Mouse (Mus musculus) kidney, embryonic 15.5 days (tissue): ENCODE measurements at regions not wholly inside any gene's neighbourhood (a gene's known extent, or its start where the extent isn't known, plus 50 kb on each side); places are given as distances from the start of the nearest gene placed in this dataset.

Experiments used
- ATAC-seq: fragments of 200-750 bp; cut with Nextera tagmentation; replicated peaks from 2 replicates; pipeline ENCODE4 v1.8.0; 2017; ENCODE audit warnings: moderate TSS enrichment; ENCODE audit not compliant: low FRiP score
- H3K27ac ChIP-seq: fragments of 300-500 bp; sonication (generic); 2 replicates; pipeline ENCODE4 v1.5.1; 2015; ENCODE audit warnings: mild to moderate bottlenecking, inconsistent platforms
- H3K27me3 ChIP-seq: fragments of 300-500 bp; sonication (generic); 2 replicates; pipeline ENCODE4 v1.6.1; 2015; ENCODE audit warnings: inconsistent platforms
- H3K36me3 ChIP-seq: fragments of 300-500 bp; sonication (generic); 2 replicates; pipeline ENCODE4 v1.6.1; 2015; ENCODE audit warnings: inconsistent platforms
- H3K4me1 ChIP-seq: fragments of 300-500 bp; sonication (generic); 2 replicates; pipeline ENCODE4 v1.6.1; 2015; ENCODE audit warnings: inconsistent platforms
- H3K4me2 ChIP-seq: fragments of 300-500 bp; sonication (generic); 2 replicates; pipeline ENCODE4 v1.6.1; 2015; ENCODE audit warnings: moderate library complexity, mild to moderate bottlenecking, inconsistent platforms
- H3K4me3 ChIP-seq: fragments of 300-500 bp; sonication (generic); replicated peaks from 2 replicates; pipeline ENCODE4 v1.5.1; 2015; ENCODE audit warnings: mild to moderate bottlenecking, inconsistent platforms
- H3K9ac ChIP-seq: fragments of 300-500 bp; sonication (generic); 2 replicates; pipeline ENCODE4 v1.6.1; 2015; ENCODE audit warnings: mild to moderate bottlenecking, inconsistent platforms
- H3K9me3 ChIP-seq: fragments of 300-500 bp; sonication (generic); replicated peaks from 2 replicates; pipeline ENCODE4 v1.6.1; 2016; ENCODE audit warnings: inconsistent platforms
- WGBS: fragments of 180-500 bp; shearing (Covaris S2); methylation state at CpG from one replicate; pipeline ENCODE4 v1.1.7; 2015; ENCODE audit warnings: mixed read lengths; 5-methylcytosine and 5-hydroxymethylcytosine counted together

DNA sequence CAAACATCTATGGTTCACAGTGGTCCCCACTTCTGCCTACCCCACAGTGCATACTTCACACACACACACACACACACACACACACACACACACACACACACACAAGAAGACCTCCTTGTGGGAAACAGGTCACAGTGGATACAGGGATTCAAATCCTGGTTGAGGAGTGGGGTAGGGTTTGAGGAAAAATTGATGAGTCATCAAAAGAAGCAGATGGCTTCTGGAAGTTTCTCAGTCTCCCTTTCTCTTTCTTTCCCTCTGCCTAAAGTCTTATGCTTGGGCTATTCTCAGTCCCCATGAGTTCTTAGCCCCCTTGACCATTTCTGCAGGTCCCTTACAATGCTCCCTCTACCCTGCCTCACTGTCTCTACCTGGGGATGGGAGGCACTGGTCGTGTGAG, 56.4 kb downstream of the Rassf10 start:
- Histone ChIP-seq H3K36me3 (no peaks in the 10 kb centered on the region), H3K4me1 (no peaks in the 10 kb centered on the region), H3K4me2 (no peak overlapping the region), H3K27me3 (no peaks in the 10 kb centered on the region), H3K27ac (no peak overlapping the region), H3K9me3 (no peaks in the 10 kb centered on the region), H3K4me3 (no peak overlapping the region), H3K9ac (no peak overlapping the region)
- WGBS: 83% methylated on average over 1 of the region's 1 CpGs
- ATAC-seq: no peak

DNA sequence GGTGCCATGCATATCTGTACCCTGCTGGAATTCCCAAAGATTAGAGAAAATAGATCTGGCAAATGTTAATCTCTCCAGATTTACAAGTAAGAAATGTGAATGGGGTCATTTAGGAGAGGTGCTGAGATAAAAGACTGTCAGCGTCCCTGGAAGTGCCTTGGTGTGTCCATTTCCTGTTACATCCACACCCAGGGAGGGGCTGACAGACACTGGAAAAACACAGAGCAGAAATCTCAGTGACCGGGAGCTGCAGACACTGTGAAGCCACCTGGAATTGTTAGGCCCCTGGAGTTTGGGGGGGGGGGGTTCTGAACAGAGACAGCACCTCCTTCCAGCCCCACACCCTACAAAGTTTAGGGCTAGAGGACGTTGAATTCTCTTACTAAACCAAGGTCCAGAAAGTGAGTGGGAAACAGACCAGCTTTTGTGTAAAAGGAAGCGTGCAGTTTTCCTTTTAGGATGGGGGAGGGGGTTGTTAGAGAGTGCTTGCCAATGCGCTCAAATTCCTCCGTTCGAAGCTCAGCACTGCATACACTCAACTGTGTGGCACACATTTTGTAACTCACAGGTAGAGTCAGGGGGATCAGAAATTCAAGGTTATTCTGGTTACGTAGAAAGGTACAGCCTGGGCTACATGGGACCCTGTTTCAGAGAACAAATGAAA, 63.5 kb downstream of the Rassf10 start:
- Histone ChIP-seq H3K4me3 (no peak overlapping the region), H3K4me2 (no peak overlapping the region), H3K9ac (no peak overlapping the region), H3K36me3 (no peaks in the 10 kb centered on the region), H3K4me1 (peaks cover 8% of the 10 kb centered on the region), H3K27me3 (no peaks in the 10 kb centered on the region), H3K27ac (no peak overlapping the region), H3K9me3 (no peaks in the 10 kb centered on the region)
- WGBS: 38% methylated on average over 8 of the region's 8 CpGs
- no peak for ATAC-seq

DNA sequence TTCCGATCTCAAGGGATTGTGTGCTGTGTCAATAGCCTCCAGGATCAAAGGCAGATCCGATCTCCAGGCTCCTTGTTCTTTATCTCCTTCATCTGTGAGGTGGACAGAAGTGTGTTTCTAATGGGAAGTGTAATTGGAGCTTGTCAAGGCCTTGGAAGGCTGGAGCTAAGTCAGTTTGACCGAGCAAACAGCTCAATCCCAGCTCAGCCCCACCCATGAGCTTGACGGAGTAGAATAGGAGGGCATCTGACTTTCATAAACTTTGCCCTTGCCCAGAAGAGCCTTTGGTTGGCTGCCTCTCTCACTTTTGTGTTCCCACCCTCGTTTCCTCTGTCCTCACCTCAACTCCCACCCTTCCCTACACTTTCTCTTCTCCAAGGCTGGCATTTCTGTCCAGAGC, 67.7 kb downstream of the Rassf10 start:
- 34% methylated on average over 5 of the region's 5 CpGs for WGBS
- H3K4me1 ChIP-seq: peaks cover 8% of the 10 kb centered on the region
- no peak overlapping the region for H3K27ac ChIP-seq
- H3K27me3 ChIP-seq: no peaks in the 10 kb centered on the region
- H3K9me3 ChIP-seq: no peaks in the 10 kb centered on the region
- no peak overlapping the region for H3K9ac ChIP-seq
- ATAC-seq: no peak
- H3K4me2 ChIP-seq: no peak overlapping the region
- no peak overlapping the region for H3K4me3 ChIP-seq
- no peaks in the 10 kb centered on the region for H3K36me3 ChIP-seq

DNA sequence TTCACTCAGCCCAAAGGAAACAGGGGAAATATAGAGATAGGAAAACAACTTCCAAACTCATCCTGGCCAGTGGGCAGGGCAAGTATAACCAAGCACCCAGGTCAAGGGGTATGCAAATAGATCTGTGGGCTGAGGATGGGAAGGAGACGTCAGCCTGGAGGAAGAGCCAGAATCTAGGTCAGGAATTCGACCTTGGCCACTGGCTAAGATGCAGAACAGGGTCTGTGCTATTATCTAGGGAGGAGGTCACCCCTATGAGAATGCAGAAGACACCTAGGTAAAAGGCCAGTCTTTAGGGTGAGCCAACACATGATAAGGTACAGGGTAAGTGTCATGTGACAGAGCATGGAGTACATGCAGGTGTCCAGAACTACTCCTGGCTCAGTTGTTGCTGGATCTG, 68.8 kb downstream of the Rassf10 start:
- ATAC-seq: no peak
- Histone ChIP-seq H3K4me1 (peaks cover 2% of the 10 kb centered on the region), H3K27me3 (no peaks in the 10 kb centered on the region), H3K36me3 (no peaks in the 10 kb centered on the region), H3K9me3 (no peaks in the 10 kb centered on the region), H3K4me3 (no peak overlapping the region), H3K27ac (no peak overlapping the region), H3K4me2 (no peak overlapping the region), H3K9ac (no peak overlapping the region)
- WGBS: 23% methylated on average over 2 of the region's 2 CpGs

DNA sequence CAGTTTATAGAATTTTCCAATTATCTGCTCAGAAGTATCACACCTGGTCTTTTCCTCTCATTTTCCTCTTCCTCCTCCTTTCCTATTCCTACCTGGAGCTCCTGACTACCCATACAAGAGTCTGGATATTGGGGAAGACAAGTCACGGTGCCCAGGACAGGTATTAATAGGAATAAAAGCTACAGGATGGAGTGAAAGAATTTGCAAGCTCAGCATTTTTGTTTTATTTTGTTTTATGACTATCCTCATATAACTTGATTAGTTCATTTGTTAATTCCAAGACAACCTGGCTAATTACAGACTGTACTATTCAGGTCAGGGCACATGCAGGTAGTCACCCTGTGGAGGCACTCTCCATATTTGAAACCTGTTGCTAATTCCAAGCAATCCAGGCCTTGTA, 72.0 kb downstream of the Rassf10 start:
- ATAC-seq: no peak
- no peak overlapping the region for H3K4me3 ChIP-seq
- 90% methylated on average over 1 of the region's 1 CpGs for WGBS

DNA sequence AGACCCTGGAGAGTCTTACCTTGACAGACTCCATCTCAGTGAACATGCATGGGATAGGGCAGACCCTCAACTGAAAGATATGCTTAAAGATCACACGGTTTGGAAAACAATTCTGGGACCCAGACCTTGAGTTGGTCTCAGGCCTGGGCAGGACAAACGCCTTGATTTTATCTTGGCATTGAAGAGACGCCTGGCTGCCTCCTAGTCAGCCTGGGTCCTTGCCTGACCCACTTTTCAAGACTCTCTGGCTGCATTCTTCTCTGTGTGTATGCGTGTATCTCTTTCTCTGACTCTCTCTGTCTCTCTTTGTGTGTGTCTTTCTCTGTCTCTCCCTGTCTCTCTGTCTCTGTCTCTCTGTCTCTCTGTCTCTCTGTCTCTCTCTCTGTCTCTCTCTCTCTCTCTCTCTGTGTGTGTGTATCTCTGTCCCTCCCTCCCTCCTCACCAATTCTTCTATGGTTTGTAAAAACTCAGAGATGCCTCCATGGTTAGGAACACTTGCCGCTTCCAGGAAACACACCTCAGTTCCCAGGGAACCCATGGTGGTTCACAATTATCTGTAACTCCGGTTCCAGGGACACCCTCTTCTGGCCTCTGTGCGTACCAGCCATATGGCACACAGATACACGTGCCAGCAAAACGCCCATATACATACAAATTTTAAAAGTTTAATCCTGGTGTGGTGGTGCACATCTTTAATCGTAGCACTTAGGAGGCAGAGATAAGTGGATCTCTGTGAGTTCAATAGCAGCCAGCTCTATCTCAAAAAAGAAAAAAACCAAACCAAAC, 72.7 kb downstream of the Rassf10 start:
- no peaks in the 10 kb centered on the region for H3K27me3 ChIP-seq
- no peaks in the 10 kb centered on the region for H3K4me1 ChIP-seq
- no peak overlapping the region for H3K4me3 ChIP-seq
- H3K27ac ChIP-seq: no peak overlapping the region
- no peak overlapping the region for H3K4me2 ChIP-seq
- 84% methylated on average over 10 of the region's 10 CpGs for WGBS
- H3K9me3 ChIP-seq: no peaks in the 10 kb centered on the region
- H3K36me3 ChIP-seq: no peaks in the 10 kb centered on the region
- no peak for ATAC-seq
- H3K9ac ChIP-seq: no peak overlapping the region

More for the DNA sequence above, 72.0 kb downstream of the Rassf10 start:
- no peaks in the 10 kb centered on the region for H3K36me3 ChIP-seq
- no peak overlapping the region for H3K4me2 ChIP-seq
- no peak overlapping the region for H3K9ac ChIP-seq
- H3K9me3 ChIP-seq: no peaks in the 10 kb centered on the region
- H3K27ac ChIP-seq: no peak overlapping the region
- H3K27me3 ChIP-seq: no peaks in the 10 kb centered on the region
- no peaks in the 10 kb centered on the region for H3K4me1 ChIP-seq

DNA sequence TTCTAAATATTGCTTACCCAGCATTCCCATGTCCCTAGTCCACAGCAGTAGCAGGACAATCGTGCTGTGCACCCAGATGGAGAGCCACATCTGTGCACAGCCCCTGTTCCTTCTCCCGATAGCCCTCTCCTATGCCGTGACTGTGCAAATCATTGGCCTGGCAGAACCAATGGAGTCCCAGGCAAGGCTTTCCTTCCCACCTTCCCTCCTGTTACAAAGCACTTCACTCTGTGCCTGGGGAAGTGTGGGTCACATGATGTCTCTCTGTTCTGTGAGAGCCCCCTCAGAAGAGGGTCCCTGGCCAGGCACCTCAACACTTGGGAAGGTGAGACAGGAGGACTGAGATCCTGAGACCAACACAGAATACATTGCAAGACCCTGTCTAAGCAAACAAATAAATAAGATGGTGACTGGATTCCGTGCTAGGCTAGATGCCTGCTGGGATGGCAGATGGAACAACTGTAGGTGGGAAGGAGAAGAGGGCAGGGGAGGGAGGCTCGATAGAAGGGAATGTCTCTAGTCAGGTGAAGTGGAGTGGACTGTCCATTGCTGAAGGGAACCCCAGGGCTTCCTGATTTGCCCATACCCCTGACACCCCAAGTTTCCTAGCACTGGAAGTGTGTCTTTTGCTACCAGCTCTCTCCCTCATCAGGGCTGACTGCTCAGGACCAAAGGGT, 73.5 kb downstream of the Rassf10 start:
- no peak overlapping the region for H3K4me3 ChIP-seq
- H3K36me3 ChIP-seq: no peaks in the 10 kb centered on the region
- no peaks in the 10 kb centered on the region for H3K9me3 ChIP-seq
- no peaks in the 10 kb centered on the region for H3K27me3 ChIP-seq
- ATAC-seq: no peak
- 78% methylated on average over 5 of the region's 5 CpGs for WGBS
- H3K27ac ChIP-seq: no peak overlapping the region
- H3K9ac ChIP-seq: no peak overlapping the region
- no peak overlapping the region for H3K4me2 ChIP-seq
- H3K4me1 ChIP-seq: no peaks in the 10 kb centered on the region

DNA sequence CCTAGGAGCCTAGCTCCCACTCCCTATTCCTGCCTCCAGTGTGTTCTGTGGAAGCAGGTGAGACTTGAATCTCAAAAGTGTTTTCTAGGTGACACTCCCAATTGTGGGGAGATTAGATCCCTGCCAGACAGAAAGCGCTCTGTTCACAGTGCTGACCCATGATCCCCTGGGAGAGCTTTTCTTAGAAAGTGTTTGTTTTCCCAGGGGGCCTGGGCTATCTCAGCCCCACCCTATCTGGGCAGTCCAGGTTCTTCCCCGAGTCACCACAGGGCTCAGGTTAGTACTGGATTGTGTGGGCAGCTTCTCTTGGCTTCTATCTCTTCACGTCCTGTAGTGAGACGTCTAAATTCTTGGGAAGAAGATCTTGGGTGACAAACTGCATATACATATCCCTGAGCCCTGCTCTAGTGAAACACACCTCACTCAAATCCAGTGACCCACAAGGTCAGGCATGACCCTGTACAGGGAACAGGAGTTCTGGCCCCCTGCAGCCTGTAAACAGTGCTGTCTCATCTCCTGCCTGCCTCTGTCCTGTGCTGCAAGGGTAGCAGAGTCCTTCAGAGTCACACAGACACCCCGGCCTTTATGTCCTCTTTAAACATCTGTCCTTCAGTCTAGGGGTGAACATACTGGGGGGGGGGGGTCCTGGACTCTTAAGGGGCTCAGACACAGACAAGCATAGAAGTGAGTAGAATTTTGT, 76.4 kb downstream of the Rassf10 start:
- no peaks in the 10 kb centered on the region for H3K36me3 ChIP-seq
- WGBS: 50% methylated on average over 5 of the region's 5 CpGs
- ATAC-seq: no peak
- H3K4me3 ChIP-seq: no peak overlapping the region
- no peaks in the 10 kb centered on the region for H3K27me3 ChIP-seq
- no peak overlapping the region for H3K9ac ChIP-seq
- no peaks in the 10 kb centered on the region for H3K4me1 ChIP-seq
- no peak overlapping the region for H3K27ac ChIP-seq
- H3K4me2 ChIP-seq: no peak overlapping the region
- no peaks in the 10 kb centered on the region for H3K9me3 ChIP-seq

DNA sequence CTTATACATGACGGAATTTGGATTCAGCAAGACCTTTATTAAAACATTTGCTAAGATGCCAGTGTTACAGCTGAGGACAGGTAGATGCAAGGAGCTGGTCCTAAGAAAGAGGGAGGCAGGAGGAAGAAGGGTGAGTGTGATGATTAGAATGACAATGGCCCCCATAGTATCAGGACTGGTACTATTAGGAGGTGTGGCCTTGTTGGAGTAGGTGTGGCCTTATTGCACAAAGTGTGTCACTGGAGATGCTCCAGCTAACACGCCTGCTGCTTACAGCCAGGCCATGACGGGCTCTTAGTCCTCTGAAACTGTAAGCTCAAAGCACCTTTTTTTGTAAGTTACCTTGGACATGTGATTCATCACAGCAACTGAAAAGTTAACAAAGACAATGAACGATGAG, 82.0 kb downstream of the Rassf10 start:
- 89% methylated on average over 4 of the region's 4 CpGs for WGBS
- no peak for ATAC-seq

DNA sequence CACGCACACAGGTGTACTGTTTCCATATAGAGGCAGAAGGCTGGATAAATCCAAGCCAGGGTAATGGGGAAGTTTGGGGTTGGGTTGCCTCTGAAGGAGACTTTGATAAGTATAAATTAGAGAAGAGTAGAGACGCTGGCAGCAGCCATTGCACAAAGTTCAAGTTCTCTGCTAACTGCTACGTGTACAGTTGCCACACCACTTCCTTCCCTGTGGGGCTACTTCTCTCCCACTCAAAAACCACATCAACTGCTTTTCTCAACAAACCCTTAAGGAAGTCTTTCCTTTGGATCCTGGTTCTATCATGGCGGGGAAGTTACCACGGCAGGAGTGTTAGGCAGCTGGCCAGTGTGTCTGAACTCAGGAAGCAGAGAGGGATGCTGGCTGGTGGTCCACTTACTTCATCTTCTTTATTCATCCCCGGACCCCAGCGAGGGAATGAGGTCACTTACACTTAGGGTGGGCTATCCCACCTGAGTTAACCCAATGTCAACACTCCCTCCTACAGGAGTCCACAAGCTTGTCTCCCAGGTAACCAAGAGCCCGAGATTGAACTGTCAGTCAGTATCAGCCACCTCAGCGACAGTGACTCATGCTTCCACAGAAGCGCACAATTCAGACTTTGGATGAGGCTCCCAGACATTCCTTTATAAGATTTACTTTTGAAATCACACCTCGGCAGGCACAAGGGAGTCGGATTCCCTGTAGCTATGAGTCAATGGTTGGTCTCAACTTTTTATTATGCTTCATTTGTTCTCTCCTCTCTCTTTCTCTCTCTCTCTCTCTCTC, 84.3 kb downstream of the Rassf10 start:
- H3K4me2 ChIP-seq: no peak overlapping the region
- no peaks in the 10 kb centered on the region for H3K9me3 ChIP-seq
- H3K4me1 ChIP-seq: 0 out of 2 replicates have a peak, but pooled peaks cover 5% of the 10 kb centered on the region
- no peaks in the 10 kb centered on the region for H3K36me3 ChIP-seq
- no peaks in the 10 kb centered on the region for H3K27me3 ChIP-seq
- no peak overlapping the region for H3K9ac ChIP-seq
- no peak for ATAC-seq
- no peak overlapping the region for H3K4me3 ChIP-seq
- no peak overlapping the region for H3K27ac ChIP-seq
- WGBS: 83% methylated on average over 12 of the region's 12 CpGs

More for the DNA sequence above, 82.0 kb downstream of the Rassf10 start:
- H3K27me3 ChIP-seq: no peaks in the 10 kb centered on the region
- H3K27ac ChIP-seq: no peak overlapping the region
- H3K36me3 ChIP-seq: no peaks in the 10 kb centered on the region
- H3K4me3 ChIP-seq: no peak overlapping the region
- no peaks in the 10 kb centered on the region for H3K9me3 ChIP-seq
- H3K9ac ChIP-seq: no peak overlapping the region
- 0 out of 2 replicates have a peak, but pooled peaks cover 5% of the 10 kb centered on the region for H3K4me1 ChIP-seq
- H3K4me2 ChIP-seq: no peak overlapping the region

DNA sequence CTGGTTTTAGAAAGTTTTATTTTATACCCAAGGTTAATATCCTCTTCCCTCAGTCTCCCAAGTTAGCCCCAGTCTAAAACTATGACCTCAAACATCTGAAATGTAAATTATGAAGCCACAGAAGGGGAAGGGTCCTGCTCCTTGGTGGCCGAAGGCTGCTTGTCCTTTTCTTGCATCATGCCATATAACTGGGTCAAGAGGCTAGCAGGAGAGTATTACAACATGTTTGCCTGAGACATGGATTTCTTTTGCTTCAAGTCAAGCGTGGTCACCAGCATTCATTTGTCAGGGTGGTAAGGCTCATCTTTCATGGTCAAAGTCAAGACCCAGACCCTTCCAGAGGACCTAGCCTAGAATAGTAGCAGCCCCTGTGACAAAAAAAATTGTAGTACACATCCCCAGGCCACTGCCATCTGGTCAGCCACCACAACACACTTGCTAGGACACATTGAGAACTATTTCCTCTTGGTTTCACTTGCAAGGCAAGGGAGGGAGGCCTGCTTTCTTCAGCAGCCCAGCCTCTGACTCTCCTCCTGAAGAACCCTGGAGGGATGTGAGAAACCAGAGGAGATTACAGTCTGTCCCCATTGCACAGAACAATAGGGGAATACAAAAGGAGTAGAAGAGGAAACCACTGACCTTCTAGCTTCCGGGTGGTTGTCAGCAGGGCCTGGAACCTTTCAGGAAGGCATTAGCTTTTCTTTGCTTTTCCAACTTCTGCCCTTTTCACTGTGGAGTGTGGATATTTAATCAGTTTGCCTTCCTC, 85.3 kb downstream of the Rassf10 start:
- Histone ChIP-seq H3K9me3 (no peaks in the 10 kb centered on the region), H3K4me3 (no peak overlapping the region), H3K27me3 (no peaks in the 10 kb centered on the region), H3K9ac (no peak overlapping the region), H3K4me1 (0 out of 2 replicates have a peak, but pooled peaks cover 5% of the 10 kb centered on the region), H3K4me2 (no peak overlapping the region), H3K27ac (no peak overlapping the region), H3K36me3 (no peaks in the 10 kb centered on the region)
- 69% methylated on average over 3 of the region's 3 CpGs for WGBS
- ATAC-seq: no peak
